Mouse (Mus musculus): ENCODE data around the gene Eml6.

DNA sequence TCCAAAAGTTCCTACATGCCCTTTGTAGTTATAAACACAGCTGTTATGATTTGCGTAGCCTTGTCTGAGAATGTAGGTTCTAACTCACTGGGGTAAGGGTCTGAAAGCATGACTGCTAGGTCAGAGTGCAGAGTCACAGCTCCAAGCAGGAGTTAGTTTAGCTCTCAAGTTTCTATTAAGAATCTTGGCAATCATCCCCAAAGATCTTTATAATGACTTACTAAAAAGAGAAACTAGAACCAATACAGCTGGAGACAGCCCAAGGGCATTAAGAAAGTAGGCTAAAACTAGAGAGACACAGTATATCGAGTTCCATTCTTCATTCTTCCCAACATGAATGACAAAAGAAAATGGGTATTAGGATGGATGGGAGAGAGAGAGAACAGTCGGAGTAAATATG, 81.2 kb downstream of the Eml6 start:
- TF ChIP-seq POLR2A (IDR thresholded peaks at IDR 0.05; ENCODE audit: extremely low read depth, insufficient read depth, low read length) = no peak
- no peak for TF ChIP-seq CTCF (IDR thresholded peaks at IDR 0.05; ENCODE audit: low read depth, low read length)
